Mouse (Mus musculus): ENCODE results near the gene Egfem1.

The Egfem1 gene

GRCm38 (mm10) chr3:29342223-29342791 lies 260.5 kb downstream of the Egfem1 start:
- DNase-seq (ENCODE audit: inconsistent ontology term), result no peak

- DNase-seq (ENCODE audit: inconsistent ontology term), result no peak
Measured at GRCm38 (mm10) chr3:29345805-29346204, 264.0 kb downstream of the Egfem1 start.

DNA sequence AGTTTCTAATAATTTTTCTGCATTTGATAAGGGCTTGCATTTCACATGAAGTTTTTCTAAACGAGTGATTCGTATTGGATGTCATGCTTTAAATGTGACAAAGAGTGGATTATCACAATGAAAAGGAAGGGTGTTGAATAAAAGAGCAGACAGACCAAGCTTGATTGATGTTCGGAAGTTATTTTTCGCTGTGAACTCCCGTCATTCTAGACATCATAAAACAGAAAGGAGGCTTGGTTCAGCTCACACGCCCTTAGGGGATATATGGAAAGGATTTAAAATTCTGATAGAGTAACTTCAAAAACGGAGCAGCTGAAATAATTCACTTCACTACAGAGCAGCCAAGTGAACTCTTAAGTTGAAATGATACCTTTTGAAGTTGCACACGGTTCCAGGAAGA lies 285.1 kb downstream of the Egfem1 start:
- DNase-seq (ENCODE audit: inconsistent ontology term), result no peak

- peak; percentile 27 for DNase-seq (ENCODE audit: inconsistent ontology term)
Measured at GRCm38 (mm10) chr3:29370519-29370918, 288.7 kb downstream of the Egfem1 start.

DNA sequence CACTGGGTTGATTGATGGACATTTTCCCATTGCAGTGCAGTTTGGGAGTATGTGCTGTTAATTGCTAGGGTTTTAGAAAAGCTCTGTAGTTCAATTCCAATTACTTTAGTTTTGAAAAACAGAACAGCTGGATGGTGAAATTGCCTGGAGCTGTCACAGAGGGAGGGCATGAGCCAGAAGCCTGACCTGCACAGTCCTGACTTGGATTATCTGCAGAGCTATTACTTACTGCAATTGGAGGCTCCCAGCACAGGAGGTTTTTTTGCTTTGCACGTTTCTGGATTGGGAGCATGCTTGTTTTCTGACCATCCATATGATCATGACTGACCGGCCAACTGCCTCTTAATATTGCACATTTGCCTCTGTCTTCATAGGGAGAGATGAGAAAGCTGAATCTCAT lies 299.4 kb downstream of the Egfem1 start:
- no peak for DNase-seq (ENCODE audit: inconsistent ontology term)

DNA sequence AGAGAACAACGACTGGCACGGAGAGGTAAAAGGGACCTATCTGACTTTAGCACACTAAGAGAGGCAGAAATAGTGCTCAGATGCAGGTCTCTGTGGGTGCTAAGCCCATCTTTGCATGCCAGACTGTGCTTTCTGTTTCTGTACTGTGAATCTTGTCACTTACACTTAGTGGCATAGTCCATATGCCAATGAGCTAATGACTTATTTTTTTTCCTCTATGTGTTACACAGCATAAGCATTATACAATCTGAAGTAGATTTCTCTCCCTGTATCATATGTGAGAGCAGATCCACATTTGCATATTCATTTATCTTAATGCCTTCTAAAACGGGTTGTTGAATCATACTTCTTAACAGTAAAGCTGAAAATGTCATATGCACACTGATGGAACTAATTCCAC lies 317.2 kb downstream of the Egfem1 start:
- DNase-seq (ENCODE audit: inconsistent ontology term), result no peak

- no peak for DNase-seq (ENCODE audit: inconsistent ontology term)
Measured at GRCm38 (mm10) chr3:29421634-29422033, 339.8 kb downstream of the Egfem1 start.

DNA sequence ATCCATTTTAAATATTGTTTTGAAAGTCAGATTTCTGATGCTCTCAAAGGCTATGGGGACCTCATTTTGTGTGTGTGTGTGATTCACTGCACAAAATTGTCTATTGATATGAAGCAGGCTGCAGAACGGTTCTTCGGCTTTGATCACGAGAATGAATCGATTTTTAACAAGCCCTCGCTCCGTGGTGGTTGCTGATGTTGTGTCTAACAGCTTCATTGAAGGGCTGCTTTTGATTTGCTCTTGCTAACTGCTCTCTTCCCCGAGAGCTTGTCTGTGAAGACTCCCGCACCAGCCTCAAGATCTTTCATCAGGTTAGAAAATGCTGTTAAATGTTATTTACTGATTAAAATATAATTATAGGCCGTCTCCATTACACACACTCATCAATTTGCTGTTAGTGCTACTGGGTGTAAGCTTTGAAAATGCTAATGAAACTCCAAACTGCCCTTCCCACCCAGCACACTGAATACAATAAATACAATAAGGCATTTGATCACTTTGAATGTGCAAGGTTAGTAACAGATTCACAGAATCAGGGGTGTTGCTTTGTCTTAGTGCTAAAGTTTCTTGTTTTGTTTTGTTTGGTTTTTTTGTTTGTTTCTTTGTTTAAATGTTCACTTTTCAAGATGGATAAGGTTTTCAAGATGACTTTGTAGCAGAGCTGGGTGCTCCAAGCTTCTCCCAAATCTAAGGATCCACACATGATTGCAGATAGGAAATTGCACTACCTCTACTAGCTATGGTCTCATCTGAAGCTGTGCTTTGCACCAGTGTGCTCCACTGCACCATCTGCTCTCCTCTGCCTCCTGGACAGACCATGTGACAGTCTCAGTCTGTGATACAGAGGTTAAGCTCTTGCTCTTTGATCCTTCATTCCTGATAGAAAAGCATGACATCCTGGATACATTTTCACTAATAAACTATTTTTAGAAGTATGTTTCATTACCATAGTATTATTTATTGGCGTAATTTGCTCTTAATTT lies 350.6 kb downstream of the Egfem1 start:
- no peak for DNase-seq (ENCODE audit: inconsistent ontology term)

DNA sequence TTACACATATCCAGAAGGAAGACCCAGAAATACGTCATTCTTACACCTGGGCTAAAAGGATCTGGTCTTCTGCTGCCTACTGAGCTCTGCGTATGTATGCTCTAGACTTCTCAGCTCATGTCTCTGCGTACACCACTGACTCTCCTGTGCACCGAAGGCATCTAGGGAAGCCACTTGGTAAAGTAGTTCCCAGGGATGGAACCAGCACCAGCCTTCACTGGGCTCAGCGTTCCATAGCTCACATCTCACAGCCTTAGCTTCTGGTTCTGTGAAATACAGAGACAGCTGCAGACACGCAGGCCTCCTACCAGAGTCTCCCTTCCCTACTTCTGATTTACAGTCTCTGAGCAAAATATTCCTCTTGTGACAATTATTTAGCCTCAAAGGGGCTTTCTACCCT lies 361.2 kb downstream of the Egfem1 start:
- no peak for DNase-seq (ENCODE audit: inconsistent ontology term)

DNA sequence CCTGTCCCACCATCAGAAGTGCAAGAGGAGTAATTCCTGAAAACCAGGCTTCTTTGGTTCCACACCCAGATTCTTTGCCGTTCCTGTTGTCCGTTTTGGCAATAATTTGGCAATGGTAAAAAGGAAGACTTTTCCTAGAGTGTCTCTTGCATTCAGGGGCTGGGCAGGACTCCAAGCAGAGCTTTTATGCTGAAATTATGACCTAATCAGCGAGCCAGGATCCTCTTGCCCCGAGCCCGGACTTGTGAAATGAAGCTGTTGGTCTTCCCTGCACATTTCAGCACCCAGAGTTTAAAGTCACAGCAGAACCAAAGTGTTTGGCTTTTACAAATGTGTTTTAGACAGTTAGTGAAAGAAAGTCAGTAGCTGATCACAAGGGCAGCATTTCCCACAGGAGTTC lies 362.8 kb downstream of the Egfem1 start:
- DNase-seq (ENCODE audit: inconsistent ontology term), result peak; percentile 75

DNA sequence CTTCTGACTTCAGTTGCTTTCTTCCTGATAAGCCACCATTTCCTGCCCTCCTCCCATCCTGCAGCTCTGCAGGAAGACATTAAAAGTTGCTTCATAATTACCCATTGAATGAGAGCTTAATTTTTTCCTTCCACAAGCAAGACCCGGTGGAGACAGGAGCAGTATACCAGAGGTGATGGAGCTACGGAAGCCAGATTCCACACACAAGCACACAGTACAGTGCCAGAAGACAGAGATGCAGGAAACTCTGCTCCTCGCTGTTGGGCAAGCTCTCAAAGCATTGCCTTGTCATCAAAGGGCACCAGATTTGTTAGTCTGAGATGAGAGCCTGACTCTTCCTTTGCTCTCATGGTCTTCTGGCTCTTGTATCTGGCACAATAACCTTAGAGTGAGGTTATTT lies 364.3 kb downstream of the Egfem1 start:
- no peak for DNase-seq (ENCODE audit: inconsistent ontology term)

- no peak for DNase-seq (ENCODE audit: inconsistent ontology term)
Measured at GRCm38 (mm10) chr3:29448829-29449406, 367.1 kb downstream of the Egfem1 start.

GRCm38 (mm10) chr3:29498211-29498610 lies 416.4 kb downstream of the Egfem1 start:
- DNase-seq (ENCODE audit: inconsistent ontology term), result no peak

DNA sequence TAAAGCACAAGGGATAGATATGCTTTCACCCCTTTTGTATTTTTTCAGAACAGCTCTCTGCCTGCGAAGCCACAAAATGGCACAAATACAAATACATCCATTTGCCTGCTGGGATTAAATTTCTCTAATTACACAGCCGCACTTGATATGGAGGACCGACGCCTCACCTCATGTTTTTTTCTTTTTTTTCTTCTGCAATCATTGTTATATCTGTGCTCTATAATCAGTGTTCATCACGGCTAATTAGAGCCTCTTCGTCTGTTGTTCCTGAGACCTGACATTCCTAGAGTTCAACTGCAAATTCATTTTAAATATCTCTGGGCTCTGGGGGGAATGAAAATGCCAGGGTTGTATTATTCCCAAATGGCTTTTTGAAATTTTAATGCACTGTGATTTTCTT lies 417.4 kb downstream of the Egfem1 start:
- DNase-seq (ENCODE audit: inconsistent ontology term), result peak; percentile 9

DNA sequence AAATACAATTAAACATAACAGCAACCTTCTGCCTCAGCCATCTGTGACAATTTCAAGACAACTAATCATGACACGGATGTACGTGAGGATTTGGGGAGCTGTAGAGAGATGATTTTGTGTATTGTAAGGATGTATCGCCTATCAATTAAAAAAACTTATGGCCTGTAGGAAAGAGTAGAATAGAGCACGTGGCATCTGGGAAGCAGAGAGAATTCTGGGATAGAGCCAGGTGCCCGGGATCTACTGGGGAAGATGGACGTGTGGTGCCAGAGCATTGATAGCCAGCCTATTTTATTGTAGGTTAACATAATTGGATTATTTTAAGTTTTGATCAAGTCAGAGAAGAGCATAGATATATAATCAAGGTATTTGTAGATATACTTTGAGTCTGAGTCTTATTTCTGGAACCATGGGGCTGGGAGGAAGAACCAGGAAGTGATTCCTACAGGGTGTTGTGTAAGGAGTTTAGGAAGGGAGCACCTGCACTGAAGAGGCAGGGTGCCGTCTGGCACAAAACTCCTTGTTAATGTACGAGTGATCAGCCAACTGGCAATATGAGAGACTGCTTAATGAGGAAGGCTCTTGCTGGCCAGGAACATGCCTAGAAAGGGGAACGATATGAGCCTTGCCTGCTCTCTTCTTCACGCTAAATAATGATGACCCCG lies 443.6 kb downstream of the Egfem1 start:
- DNase-seq (ENCODE audit: inconsistent ontology term), result peak; percentile 12

- DNase-seq (ENCODE audit: inconsistent ontology term), result no peak
Measured at GRCm38 (mm10) chr3:29525963-29526301, 444.1 kb downstream of the Egfem1 start.

GRCm38 (mm10) chr3:29539211-29539610 lies 457.4 kb downstream of the Egfem1 start:
- no peak for DNase-seq (ENCODE audit: inconsistent ontology term)

- DNase-seq (ENCODE audit: inconsistent ontology term), result no peak
Measured at GRCm38 (mm10) chr3:29539902-29540301, 458.1 kb downstream of the Egfem1 start.

DNA sequence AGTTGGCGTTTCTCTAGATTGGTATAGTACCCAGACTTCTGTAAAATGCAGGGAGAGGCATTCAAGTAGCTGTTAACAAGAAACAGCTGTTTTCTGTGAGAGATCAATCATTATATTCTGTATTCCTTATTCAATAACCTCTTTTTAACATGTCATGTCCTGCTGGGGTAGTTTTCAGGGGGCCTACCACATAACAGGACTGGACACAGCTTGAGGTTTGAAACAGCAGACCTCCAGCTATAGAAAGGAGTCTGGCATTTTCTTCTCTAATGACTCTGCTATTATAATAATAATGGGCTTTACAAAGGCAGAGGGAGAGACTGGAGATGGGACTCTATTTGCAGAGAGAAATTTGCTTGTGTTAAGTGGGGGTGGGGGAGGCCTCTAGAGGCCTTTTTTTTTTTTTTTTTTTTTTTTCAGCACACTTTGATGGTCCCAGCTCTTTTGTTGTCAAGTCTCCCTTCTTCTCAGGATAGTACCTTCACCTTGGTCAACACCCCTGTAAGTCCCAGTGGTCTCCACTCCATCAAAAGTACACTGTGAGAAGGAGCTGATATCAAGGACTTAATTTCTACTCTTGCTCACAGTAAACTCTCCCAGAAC lies 459.8 kb downstream of the Egfem1 start:
- DNase-seq (ENCODE audit: inconsistent ontology term), result no peak

GRCm38 (mm10) chr3:29544056-29544455 lies 462.2 kb downstream of the Egfem1 start:
- DNase-seq (ENCODE audit: inconsistent ontology term), result no peak

DNA sequence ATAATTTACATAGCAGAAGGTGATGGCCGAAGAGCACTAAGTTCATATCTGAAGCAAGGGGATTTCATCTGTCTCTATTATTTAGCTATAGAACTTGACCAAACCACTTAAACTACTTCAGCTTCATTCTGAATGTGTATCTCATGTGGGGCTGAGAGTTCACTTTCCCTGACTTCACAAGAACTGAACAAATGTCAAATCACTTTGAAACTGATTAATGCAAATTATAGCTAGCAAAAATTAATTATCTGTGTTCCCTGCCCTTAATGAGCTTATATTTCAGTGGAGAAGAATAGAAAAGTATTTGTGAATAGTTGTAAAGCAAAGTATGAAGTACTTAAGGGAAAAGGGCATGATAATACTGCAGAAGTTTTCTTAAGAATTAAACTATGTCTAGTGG lies 481.3 kb downstream of the Egfem1 start:
- peak; percentile 39 for DNase-seq (ENCODE audit: inconsistent ontology term)
